Mouse (Mus musculus) liver, postnatal 0 days (tissue): ENCODE data around the gene Bcl2l11. TPM values are rescaled to one million over a fixed set of nuclear protein-coding genes. Genes with fewer than 3 reads are reported as not detected.
A peak's percentile ranks its signal among the peaks of the same experiment; 100 is the strongest.

Experiments
- ATAC-seq: fragments of 200-750 bp; cut with Nextera tagmentation; 2 replicates; pipeline ENCODE4 v1.8.0; 2017; ENCODE audit warnings: mild to moderate bottlenecking, moderate library complexity
- DNase-seq: peaks from one replicate; pipeline ENCODE4 v3.0.0-alpha.2; 2016
- H3K27ac ChIP-seq: fragments of 300-500 bp; sonication (generic); 2 replicates; pipeline ENCODE4 v1.5.1; 2014; ENCODE audit warnings: antibody characterized with exemption, moderate library complexity, mild to moderate bottlenecking, low read depth
- H3K27me3 ChIP-seq: fragments of 300-500 bp; sonication (generic); 2 replicates; pipeline ENCODE4 v1.6.1; 2014; ENCODE audit warnings: low read length, control low read depth, mixed read lengths; ENCODE audit not compliant: insufficient read depth
- H3K36me3 ChIP-seq: fragments of 300-500 bp; sonication (generic); replicated peaks from 2 replicates; pipeline ENCODE4 v1.6.1; 2014; ENCODE audit warnings: mild to moderate bottlenecking, control low read depth, low read length, moderate library complexity, mixed read lengths; ENCODE audit not compliant: insufficient read depth
- H3K4me1 ChIP-seq: fragments of 300-500 bp; sonication (generic); 2 replicates; pipeline ENCODE4 v1.6.1; 2014; ENCODE audit warnings: antibody characterized with exemption, mild to moderate bottlenecking, control low read depth; ENCODE audit not compliant: insufficient read depth
- H3K4me2 ChIP-seq: fragments of 300-500 bp; sonication (generic); 2 replicates; pipeline ENCODE4 v1.6.1; 2014; ENCODE audit warnings: low read depth, mild to moderate bottlenecking, low read length, moderate library complexity, mixed read lengths
- H3K4me3 ChIP-seq: fragments of 300-500 bp; sonication (generic); 2 replicates; pipeline ENCODE4 v1.5.1; 2014; ENCODE audit warnings: low read depth, low read length
- H3K9ac ChIP-seq: fragments of 300-500 bp; sonication (generic); replicated peaks from 2 replicates; pipeline ENCODE4 v1.6.1; 2014; ENCODE audit warnings: mild to moderate bottlenecking, moderate library complexity
- H3K9me3 ChIP-seq: fragments of 300-500 bp; sonication (generic); 2 replicates; pipeline ENCODE4 v1.6.1; 2016; ENCODE audit warnings: mild to moderate bottlenecking, control low read depth, low read length, mixed read lengths
- CTCF ChIP-seq: sonication (generic); IDR thresholded peaks from 2 replicates; pipeline ENCODE4 v1.5.1; 2016; ENCODE audit warnings: antibody characterized with exemption, low read depth
- EP300 ChIP-seq: IDR thresholded peaks from 2 replicates; pipeline ENCODE4 v1.6.1; 2016; ENCODE audit warnings: antibody characterized with exemption, low read depth, mild to moderate bottlenecking
- WGBS: fragments of 180-500 bp; shearing (Covaris S2); extraction: QIAGEN DNeasy Blood & Tissue Kit; methylation state at CpG from one replicate; pipeline ENCODE4 v1.1.7; 2014; ENCODE audit not compliant: insufficient replicate concordance; 5-methylcytosine and 5-hydroxymethylcytosine counted together
- polyA plus RNA-seq: library from polyadenylated mRNA; unstranded; fragments of >200 nt; fragmentation: Nextera tagmentation; extraction: Ambion mirVana; gene quantifications from 2 replicates; pipeline ENCODE4 v1.2.1, GENCODE M21; 2015

The Bcl2l11 gene
- polyA plus RNA-seq, 1 experiment from 2014 or later, result 6.5 TPM

- Histone ChIP-seq H3K36me3 (no peaks in the 10 kb centered on the region), H3K27me3 (no peaks in the 10 kb centered on the region), H3K9ac (no peak overlapping the region), H3K4me3 (no peak overlapping the region), H3K9me3 (no peaks in the 10 kb centered on the region), H3K4me2 (no peak overlapping the region), H3K4me1 (peaks cover 14% of the 10 kb centered on the region), H3K27ac (peak overlapping the region; percentile 31; the same call in 1 of the 2 replicates)
- WGBS, result 56% methylated on average over 1 of the region's 1 CpGs
- no peak for TF ChIP-seq EP300
- TF ChIP-seq CTCF, result no peak
- ATAC-seq, result peak; percentile 88
- DNase-seq, result no peak
Observed at GRCm38 (mm10) chr2:128187277-128187676, 61.4 kb downstream of the Bcl2l11 start.

- no peak overlapping the region for H3K9ac ChIP-seq
- DNase-seq, result no peak
Observed at GRCm38 (mm10) chr2:128188461-128188860, 62.6 kb downstream of the Bcl2l11 start.

GRCm38 (mm10) chr2:128189691-128190090 lies 63.9 kb downstream of the Bcl2l11 start:
- DNase-seq (no peak), ATAC-seq (no peak)
- no peak overlapping the region for H3K4me3 ChIP-seq
- H3K9ac ChIP-seq, result no peak overlapping the region
- H3K27ac ChIP-seq, result no peak overlapping the region
- H3K4me1 ChIP-seq, result peaks cover 17% of the 10 kb centered on the region
- TF ChIP-seq EP300 (no peak), CTCF (no peak)
- H3K27me3 ChIP-seq, result no peaks in the 10 kb centered on the region
- WGBS, result 21% methylated on average over 10 of the region's 10 CpGs
- no peaks in the 10 kb centered on the region for H3K9me3 ChIP-seq
- H3K36me3 ChIP-seq, result no peaks in the 10 kb centered on the region
- peak overlapping the region; percentile 57 for H3K4me2 ChIP-seq

More at GRCm38 (mm10) chr2:128188461-128188860, 62.6 kb downstream of the Bcl2l11 start:
- Histone ChIP-seq H3K27ac (no peak overlapping the region), H3K4me2 (no peak overlapping the region), H3K4me1 (peaks cover 15% of the 10 kb centered on the region), H3K4me3 (no peak overlapping the region), H3K36me3 (no peaks in the 10 kb centered on the region), H3K9me3 (no peaks in the 10 kb centered on the region), H3K27me3 (no peaks in the 10 kb centered on the region)
- WGBS, result 72% methylated on average over 3 of the region's 3 CpGs
- no peak for ATAC-seq
- TF ChIP-seq EP300 (no peak), CTCF (no peak)

GRCm38 (mm10) chr2:128190196-128190595 lies 64.4 kb downstream of the Bcl2l11 start:
- Histone ChIP-seq H3K27me3 (no peaks in the 10 kb centered on the region), H3K4me2 (0 out of 2 replicates have a peak overlapping the region, but pooled peaks have one; percentile 57), H3K9me3 (no peaks in the 10 kb centered on the region), H3K4me1 (peaks cover 17% of the 10 kb centered on the region), H3K4me3 (no peak overlapping the region), H3K36me3 (no peaks in the 10 kb centered on the region), H3K27ac (no peak overlapping the region), H3K9ac (no peak overlapping the region)
- no peak for DNase-seq
- no peak for TF ChIP-seq EP300
- TF ChIP-seq CTCF, result no peak
- WGBS, result 39% methylated on average over 5 of the region's 5 CpGs
- ATAC-seq, result no peak

GRCm38 (mm10) chr2:128193411-128193810 lies 67.6 kb downstream of the Bcl2l11 start:
- H3K4me1 ChIP-seq, result peaks cover 17% of the 10 kb centered on the region
- WGBS, result 50% methylated on average over 4 of the region's 4 CpGs
- no peak overlapping the region for H3K9ac ChIP-seq
- no peaks in the 10 kb centered on the region for H3K9me3 ChIP-seq
- DNase-seq, result peak; percentile 40
- no peak overlapping the region for H3K27ac ChIP-seq
- ATAC-seq, result peak; percentile 44; the same call in 1 of the 2 replicates
- TF ChIP-seq EP300 (no peak), CTCF (no peak)
- no peaks in the 10 kb centered on the region for H3K36me3 ChIP-seq
- no peaks in the 10 kb centered on the region for H3K27me3 ChIP-seq
- no peak overlapping the region for H3K4me3 ChIP-seq
- H3K4me2 ChIP-seq, result no peak overlapping the region

- no peaks in the 10 kb centered on the region for H3K27me3 ChIP-seq
- no peak overlapping the region for H3K4me2 ChIP-seq
- 75% methylated on average over 3 of the region's 3 CpGs for WGBS
- H3K4me3 ChIP-seq, result no peak overlapping the region
- no peaks in the 10 kb centered on the region for H3K36me3 ChIP-seq
- H3K27ac ChIP-seq, result no peak overlapping the region
- H3K4me1 ChIP-seq, result peaks cover 3% of the 10 kb centered on the region; the same call in 1 of the 2 replicates
- ATAC-seq (no peak), DNase-seq (no peak)
- no peaks in the 10 kb centered on the region for H3K9me3 ChIP-seq
- TF ChIP-seq CTCF (no peak), EP300 (no peak)
- H3K9ac ChIP-seq, result no peak overlapping the region
Observed at GRCm38 (mm10) chr2:128197379-128197778, 71.5 kb downstream of the Bcl2l11 start.
